Mouse (Mus musculus) MEL (cell line): Measurements from ENCODE around the gene Alx3. TPM values are rescaled to one million over a fixed set of nuclear protein-coding genes. Genes with fewer than 3 reads are reported as not detected.

Experiments
- DNase-seq: peaks from one replicate; pipeline ENCODE4 v3.0.0; 2011; ENCODE audit warnings: low read depth, low spot score
- H3K27ac ChIP-seq: 2 replicates; pipeline ENCODE4 v1.5.1; 2012; ENCODE audit warnings: low read depth, mild to moderate bottlenecking, control low read depth, low read length, moderate library complexity; ENCODE audit not compliant: control insufficient read depth
- H3K27me3 ChIP-seq, 2 experiments: fragments of 150-350 bp in 1 of 2; sonication (generic) in 1 of 2; 2 replicates each; pipeline ENCODE4 v1.6.1; 2012; ENCODE audit warnings: low read length in 2 of 2, mild to moderate bottlenecking in 2 of 2, improper control_type of control experiment in 1 of 2, moderate library complexity in 1 of 2; ENCODE audit not compliant: insufficient read depth in 2 of 2, control insufficient read depth in 1 of 2
- H3K36me3 ChIP-seq, 2 experiments: 2 replicates each; pipeline ENCODE4 v1.6.1; 2012 to 2014; ENCODE audit warnings: low read length in 2 of 2, improper control_type of control experiment in 1 of 2, inconsistent platforms in 1 of 2, mild to moderate bottlenecking in 1 of 2; ENCODE audit not compliant: insufficient read depth in 2 of 2, control insufficient read depth in 1 of 2
- H3K4me1 ChIP-seq, 2 experiments: fragments of 150-350 bp in 1 of 2; sonication (generic) in 1 of 2; 2 replicates each; pipeline ENCODE4 v1.6.1; 2012; ENCODE audit warnings: low read length in 2 of 2, improper control_type of control experiment in 1 of 2, mild to moderate bottlenecking in 1 of 2; ENCODE audit not compliant: insufficient read depth in 2 of 2, control insufficient read depth in 1 of 2
- H3K4me3 ChIP-seq, 2 experiments: fragments of 150-350 bp in 1 of 2; sonication (generic) in 1 of 2; 2 replicates each; pipeline ENCODE4 v1.5.1; 2012; ENCODE audit warnings: low read depth in 2 of 2, low read length in 2 of 2, mild to moderate bottlenecking in 2 of 2, moderate library complexity in 2 of 2, control low read depth in 1 of 2, improper control_type of control experiment in 1 of 2; ENCODE audit not compliant: control insufficient read depth in 1 of 2, insufficient read depth in 1 of 2
- H3K79me2 ChIP-seq: 2 replicates; pipeline ENCODE4 v1.6.1; 2012; ENCODE audit warnings: mild to moderate bottlenecking, low read length, moderate library complexity; ENCODE audit not compliant: control insufficient read depth, poor library complexity, insufficient read depth
- H3K9ac ChIP-seq: 2 replicates; pipeline ENCODE4 v1.6.1; 2012; ENCODE audit warnings: low read depth, mild to moderate bottlenecking, control low read depth, low read length, moderate library complexity; ENCODE audit not compliant: control insufficient read depth, poor library complexity, severe bottlenecking
- H3K9me3 ChIP-seq: fragments of 150-350 bp; sonication (generic); replicated peaks from 2 replicates; pipeline ENCODE4 v1.6.1; 2012; ENCODE audit warnings: mild to moderate bottlenecking, low read length, improper control_type of control experiment, moderate library complexity; ENCODE audit not compliant: insufficient read depth
- BHLHE40 ChIP-seq: IDR thresholded peaks from 2 replicates; pipeline ENCODE4 v1.6.1; 2012; ENCODE audit warnings: low read depth, mild to moderate bottlenecking, inconsistent platforms, low read length, improper control_type of control experiment, borderline replicate concordance
- CHD1 ChIP-seq: IDR thresholded peaks from 2 replicates; pipeline ENCODE4 v1.6.1; 2012; ENCODE audit warnings: low read depth, mild to moderate bottlenecking, inconsistent platforms, low read length, improper control_type of control experiment
- CHD2 ChIP-seq: IDR thresholded peaks from 2 replicates; pipeline ENCODE4 v1.6.1; 2011; ENCODE audit warnings: low read length, improper control_type of control experiment
- CTCF ChIP-seq, 3 experiments: IDR thresholded peaks in 2 of 3; conservative IDR thresholded peaks in 1 of 3; 2 replicates each; pipeline ENCODE4 v1.5.1; 2011 to 2012; ENCODE audit warnings: low read length in 3 of 3, low read depth in 2 of 3, mild to moderate bottlenecking in 2 of 3, improper control_type of control experiment in 1 of 3, inconsistent platforms in 1 of 3, mixed read lengths in 1 of 3, moderate library complexity in 1 of 3; ENCODE audit not compliant: control insufficient read depth in 1 of 3, insufficient read depth in 1 of 3, poor library complexity in 1 of 3, severe bottlenecking in 1 of 3
- E2F4 ChIP-seq: IDR thresholded peaks from 2 replicates; pipeline ENCODE4 v1.6.1; 2011; ENCODE audit warnings: low read depth, low read length, improper control_type of control experiment, borderline replicate concordance
- ELF1 ChIP-seq: IDR thresholded peaks from 2 replicates; pipeline ENCODE4 v1.6.1; 2014; ENCODE audit warnings: low read depth, mild to moderate bottlenecking, inconsistent platforms, low read length, improper control_type of control experiment, moderate library complexity
- EP300 ChIP-seq, 2 experiments: IDR thresholded peaks; 2 replicates each; pipeline ENCODE4 v1.6.1; 2011; ENCODE audit warnings: improper control_type of control experiment in 2 of 2, low read length in 2 of 2, low read depth in 1 of 2, mild to moderate bottlenecking in 1 of 2
- ETS1 ChIP-seq: IDR thresholded peaks from 2 replicates; pipeline ENCODE4 v1.6.1; 2012; ENCODE audit warnings: low read depth, mild to moderate bottlenecking, inconsistent platforms, low read length, improper control_type of control experiment, moderate library complexity
- GABPA ChIP-seq: IDR thresholded peaks from 2 replicates; pipeline ENCODE4 v1.6.1; 2012; ENCODE audit warnings: low read depth, mild to moderate bottlenecking, inconsistent platforms, low read length, improper control_type of control experiment, moderate library complexity
- GATA1 ChIP-seq: IDR thresholded peaks from 2 replicates; pipeline ENCODE4 v1.6.1; 2011; ENCODE audit warnings: low read depth, low read length, improper control_type of control experiment
- HCFC1 ChIP-seq: IDR thresholded peaks from 2 replicates; pipeline ENCODE4 v1.6.1; 2012; ENCODE audit warnings: low read depth, mild to moderate bottlenecking, inconsistent platforms, low read length, improper control_type of control experiment, moderate library complexity
- MAFK ChIP-seq: IDR thresholded peaks from 2 replicates; pipeline ENCODE4 v1.6.1; 2011; ENCODE audit warnings: low read depth, mild to moderate bottlenecking, low read length, improper control_type of control experiment, borderline replicate concordance
- MAZ ChIP-seq: IDR thresholded peaks from 2 replicates; pipeline ENCODE4 v1.6.1; 2012; ENCODE audit warnings: low read depth, mild to moderate bottlenecking, inconsistent platforms, low read length, improper control_type of control experiment
- MEF2A ChIP-seq: IDR thresholded peaks from 2 replicates; pipeline ENCODE4 v1.6.1; 2014; ENCODE audit warnings: low read depth, mild to moderate bottlenecking, inconsistent platforms, low read length, improper control_type of control experiment; ENCODE audit not compliant: poor library complexity, insufficient replicate concordance, severe bottlenecking; ENCODE audit errors: extremely low read depth
- MXI1 ChIP-seq: IDR thresholded peaks from 2 replicates; pipeline ENCODE4 v1.6.1; 2011; ENCODE audit warnings: mild to moderate bottlenecking, low read depth, low read length, improper control_type of control experiment
- MYB ChIP-seq: IDR thresholded peaks from 2 replicates; pipeline ENCODE4 v1.6.1; 2011; ENCODE audit warnings: mild to moderate bottlenecking, low read depth, low read length, improper control_type of control experiment
- MYC ChIP-seq: IDR thresholded peaks from 2 replicates; pipeline ENCODE4 v1.6.1; 2011; ENCODE audit warnings: low read depth, mild to moderate bottlenecking, low read length, improper control_type of control experiment, moderate library complexity
- POLR2A ChIP-seq, 2 experiments: IDR thresholded peaks; 2 replicates each; pipeline ENCODE4 v1.6.1; 2011 to 2012; ENCODE audit warnings: low read length in 2 of 2, mild to moderate bottlenecking in 2 of 2, control low read depth in 1 of 2, improper control_type of control experiment in 1 of 2, low read depth in 1 of 2, moderate library complexity in 1 of 2; ENCODE audit not compliant: control insufficient read depth in 1 of 2, insufficient read depth in 1 of 2, poor library complexity in 1 of 2
- POLR2AphosphoS2 ChIP-seq: IDR thresholded peaks from 2 replicates; pipeline ENCODE4 v1.6.1; 2011; ENCODE audit warnings: low read length, improper control_type of control experiment
- RAD21 ChIP-seq: IDR thresholded peaks from 2 replicates; pipeline ENCODE4 v1.6.1; 2011; ENCODE audit warnings: mild to moderate bottlenecking, low read depth, low read length, improper control_type of control experiment
- TAL1 ChIP-seq: IDR thresholded peaks from 2 replicates; pipeline ENCODE4 v1.6.1; 2012; ENCODE audit warnings: mild to moderate bottlenecking, inconsistent platforms, low read length, moderate library complexity, mixed read lengths
- TBP ChIP-seq: IDR thresholded peaks from 2 replicates; pipeline ENCODE4 v1.8.0; 2011; ENCODE audit warnings: low read depth, low read length, improper control_type of control experiment
- TCF12 ChIP-seq: IDR thresholded peaks from 2 replicates; pipeline ENCODE4 v1.6.1; 2014; ENCODE audit warnings: low read depth, mild to moderate bottlenecking, inconsistent platforms, low read length, improper control_type of control experiment, moderate library complexity
- USF2 ChIP-seq, 2 experiments: IDR thresholded peaks; 2 replicates each; pipeline ENCODE4 v1.6.1; 2011 to 2012; ENCODE audit warnings: improper control_type of control experiment in 2 of 2, low read length in 2 of 2, borderline replicate concordance in 1 of 2, inconsistent platforms in 1 of 2, low read depth in 1 of 2, mild to moderate bottlenecking in 1 of 2; ENCODE audit not compliant: insufficient read depth in 1 of 2
- ZKSCAN1 ChIP-seq: IDR thresholded peaks from 2 replicates; pipeline ENCODE4 v1.6.1; 2012; ENCODE audit warnings: low read depth, mild to moderate bottlenecking, inconsistent platforms, low read length, improper control_type of control experiment, moderate library complexity
- ZMIZ1 ChIP-seq: IDR thresholded peaks from 2 replicates; pipeline ENCODE4 v1.6.1; 2012; ENCODE audit warnings: low read depth, mild to moderate bottlenecking, inconsistent platforms, low read length, improper control_type of control experiment, moderate library complexity
- ZNF384 ChIP-seq: IDR thresholded peaks from 2 replicates; pipeline ENCODE4 v1.6.1; 2012; ENCODE audit warnings: low read depth, mild to moderate bottlenecking, inconsistent platforms, low read length, improper control_type of control experiment
- polyA plus RNA-seq, 2 experiments: library from polyadenylated mRNA; stranded (reverse) in 1 of 2; unstranded in 1 of 2; fragments of >175 nt in 1 of 2; fragments of >200 nt in 1 of 2; gene quantifications; 2 replicates each; pipeline versions ENCODE4 v1.2.1 to v1.2.4; 2012; ENCODE audit warnings: low replicate concordance in 2 of 2, low read depth in 1 of 2; ENCODE audit not compliant: insufficient read length in 2 of 2, insufficient read depth in 1 of 2, missing spikeins in 1 of 2
- total RNA-seq: library from RNA; depleted of rRNA; stranded (reverse); fragments of 300-350 nt; gene quantifications from 2 replicates; pipeline ENCODE4 v1.2.3, GENCODE M21; 2012; rRNA removed

Alx3 gene
- total RNA-seq (not detected in 2 replicates), polyA plus RNA-seq (not detected)

- no peak for DNase-seq
- no peak for TF ChIP-seq TCF12
- no peak for TF ChIP-seq USF2 (IDR thresholded peaks at IDR 0.05; ENCODE audit: borderline replicate concordance in 1 of 2, insufficient read depth in 1 of 2, low read depth in 1 of 2, low read length in 2 of 2)
- no peak for TF ChIP-seq MXI1
- TF ChIP-seq ZKSCAN1 = no peak
- TF ChIP-seq ZNF384 = no peak
- no peak for TF ChIP-seq CTCF (IDR thresholded peaks at IDR 0.05 in 2 of 3, conservative IDR thresholded peaks at IDR 0.05 in 1 of 3; ENCODE audit: control insufficient read depth in 1 of 3, insufficient read depth in 1 of 3, low read depth in 2 of 3, low read length in 3 of 3, poor library complexity in 1 of 3, severe bottlenecking in 1 of 3)
- no peak for TF ChIP-seq EP300 (IDR thresholded peaks at IDR 0.05; ENCODE audit: low read depth in 1 of 2, low read length in 2 of 2)
- TF ChIP-seq POLR2A (IDR thresholded peaks at IDR 0.05; ENCODE audit: control insufficient read depth in 1 of 2, insufficient read depth in 1 of 2, low read depth in 1 of 2, low read length in 2 of 2, poor library complexity in 1 of 2) = no peak
- no peak for TF ChIP-seq MEF2A
- no peak for TF ChIP-seq GABPA
- TF ChIP-seq BHLHE40 = no peak
- TF ChIP-seq MYB = no peak
- TF ChIP-seq E2F4 = no peak
- TF ChIP-seq ELF1 = no peak
- TF ChIP-seq MAFK = no peak
- TF ChIP-seq TBP = no peak
- H3K4me3 ChIP-seq = no peak within 1 kb of the TSS
- no peaks in the 10 kb centered on the region for H3K4me1 ChIP-seq
- H3K36me3 ChIP-seq = no peaks in the 10 kb centered on the region
- H3K27ac ChIP-seq = no peak within 1 kb of the TSS
- H3K79me2 ChIP-seq = no peaks in the 10 kb centered on the region
- no peaks in the 10 kb centered on the region for H3K9me3 ChIP-seq
- peaks cover 8 to 9% of the 10 kb centered on the region in 2 experiments for H3K27me3 ChIP-seq
- H3K9ac ChIP-seq = no peak within 1 kb of the TSS
These were observed at the start of gene Alx3 for GRCm38 (mm10) chr3:107594662-107595263. Gene Alx3, plus strand, starts transcription at chr3:107595031.

- Histone ChIP-seq H3K27ac (no peak overlapping the region), H3K27me3 (peaks cover 2 to 3% of the 10 kb centered on the region in 2 experiments; a peak in 3 of 4 replicates), H3K4me3 (no peak overlapping the region)
These were observed 49.6 kb upstream of the Alx3 start for GRCm38 (mm10) chr3:107545278-107545677.

More at GRCm38 (mm10) chr3:107545278-107545677, 49.6 kb upstream of the Alx3 start:
- H3K36me3 ChIP-seq = no peaks in the 10 kb centered on the region
- H3K4me1 ChIP-seq = no peaks in the 10 kb centered on the region
- H3K9me3 ChIP-seq = no peaks in the 10 kb centered on the region
- TF ChIP-seq RAD21 (no peak), HCFC1 (no peak), ETS1 (no peak), MAZ (no peak), ZMIZ1 (no peak), TCF12 (no peak), POLR2A (IDR thresholded peaks at IDR 0.05; ENCODE audit: control insufficient read depth in 1 of 2, insufficient read depth in 1 of 2, low read depth in 1 of 2, low read length in 2 of 2, poor library complexity in 1 of 2) (no peak), MYC (no peak), ELF1 (no peak), MYB (no peak), TBP (no peak), TAL1 (no peak), USF2 (IDR thresholded peaks at IDR 0.05; ENCODE audit: borderline replicate concordance in 1 of 2, insufficient read depth in 1 of 2, low read depth in 1 of 2, low read length in 2 of 2) (no peak), MAFK (no peak), ZKSCAN1 (no peak), POLR2AphosphoS2 (no peak), CHD2 (no peak), GATA1 (no peak), ZNF384 (no peak), CHD1 (no peak)
- no peaks in the 10 kb centered on the region for H3K79me2 ChIP-seq
- no peak overlapping the region for H3K9ac ChIP-seq
- no peak for DNase-seq
